Mouse (Mus musculus): ENCODE data around the gene E130309D02Rik.

Gene E130309D02Rik

GRCm38 (mm10) chr5:143314730-143315513 is at the start of gene E130309D02Rik:
Gene E130309D02Rik, minus strand, starts transcription at chr5:143315360.
- peak; percentile 75 for DNase-seq (ENCODE audit: low read depth, low spot score)

GRCm38 (mm10) chr5:143363678-143364615 is 48.8 kb upstream of the E130309D02Rik start:
- DNase-seq (ENCODE audit: low read depth, low spot score): no peak

GRCm38 (mm10) chr5:143361428-143361827 is 46.3 kb upstream of the E130309D02Rik start:
- DNase-seq (ENCODE audit: low read depth, low spot score): no peak

DNA sequence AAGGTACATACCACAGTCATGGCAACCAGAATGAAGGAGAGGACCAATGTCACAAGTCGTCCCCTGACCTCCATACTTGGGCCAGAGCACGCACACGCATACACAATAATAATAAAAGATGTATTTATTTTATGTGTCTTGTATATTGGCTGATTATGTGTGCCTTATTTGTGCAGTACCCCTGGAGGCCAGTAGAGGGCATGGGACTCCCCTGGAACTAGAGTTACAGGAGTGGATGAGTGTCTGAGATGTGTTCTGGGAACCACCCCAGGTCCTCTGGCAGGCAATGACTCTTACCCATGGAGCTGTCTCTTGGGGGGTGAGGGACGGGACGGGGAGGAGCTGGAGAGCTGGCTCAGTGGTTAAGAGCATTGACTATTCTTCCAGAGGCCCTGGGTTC is 44.8 kb upstream of the E130309D02Rik start:
- peak; percentile 27 for DNase-seq (ENCODE audit: low read depth, low spot score)

DNA sequence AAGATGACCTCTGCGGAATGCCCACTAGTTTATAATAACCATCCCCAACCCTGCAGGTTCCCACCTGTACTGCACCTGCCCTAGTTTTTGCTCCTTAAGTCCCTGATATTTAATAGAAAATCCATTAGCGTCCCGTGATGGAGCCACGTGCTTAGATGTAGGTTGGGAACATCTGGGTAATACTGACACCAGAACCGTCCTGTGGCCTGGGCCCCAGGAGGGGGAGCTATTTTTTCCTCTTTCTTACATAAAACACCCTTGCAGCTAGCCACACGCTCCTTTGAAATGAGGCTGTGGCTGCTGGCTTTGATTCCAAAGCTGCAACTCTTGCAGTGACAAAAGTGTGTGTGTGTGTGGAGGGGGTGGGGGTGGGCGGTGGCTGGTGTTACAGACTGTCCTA is 44.1 kb upstream of the E130309D02Rik start:
- DNase-seq (ENCODE audit: low read depth, low spot score): no peak

GRCm38 (mm10) chr5:143357564-143357963 is 42.4 kb upstream of the E130309D02Rik start:
- no peak for DNase-seq (ENCODE audit: low read depth, low spot score)

GRCm38 (mm10) chr5:143356686-143357388 is 41.7 kb upstream of the E130309D02Rik start, which contains the start of gene Grid2ip:
Gene Grid2ip, plus strand, starts transcription at chr5:143357338.
- DNase-seq (ENCODE audit: low read depth, low spot score): no peak

- DNase-seq (ENCODE audit: low read depth, low spot score): no peak
Measured at GRCm38 (mm10) chr5:143356017-143356416, 40.9 kb upstream of the E130309D02Rik start.

DNA sequence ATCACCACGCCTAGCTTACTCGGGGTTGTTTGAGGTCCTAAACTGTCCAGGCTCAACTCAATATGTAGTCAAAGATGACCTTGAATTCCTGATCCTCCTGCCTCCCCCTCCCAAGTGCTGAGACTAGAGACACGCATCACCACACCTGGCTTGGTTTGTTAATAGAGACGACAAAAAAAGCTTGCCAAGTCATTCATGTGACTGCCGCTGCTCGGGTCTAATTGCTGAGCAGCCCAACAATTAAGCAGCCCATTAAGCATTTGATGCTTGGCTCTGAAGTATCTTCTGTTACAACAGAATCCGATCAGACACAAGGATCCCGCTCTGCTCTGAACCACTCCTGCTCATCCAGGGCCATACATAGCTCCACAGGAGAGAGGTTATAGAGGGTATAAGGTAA is 31.2 kb upstream of the E130309D02Rik start:
- no peak for DNase-seq (ENCODE audit: low read depth, low spot score)

GRCm38 (mm10) chr5:143339603-143340002 is 24.4 kb upstream of the E130309D02Rik start:
- DNase-seq (ENCODE audit: low read depth, low spot score): no peak

- DNase-seq (ENCODE audit: low read depth, low spot score): no peak
Measured at GRCm38 (mm10) chr5:143336559-143336958, 21.4 kb upstream of the E130309D02Rik start.

DNA sequence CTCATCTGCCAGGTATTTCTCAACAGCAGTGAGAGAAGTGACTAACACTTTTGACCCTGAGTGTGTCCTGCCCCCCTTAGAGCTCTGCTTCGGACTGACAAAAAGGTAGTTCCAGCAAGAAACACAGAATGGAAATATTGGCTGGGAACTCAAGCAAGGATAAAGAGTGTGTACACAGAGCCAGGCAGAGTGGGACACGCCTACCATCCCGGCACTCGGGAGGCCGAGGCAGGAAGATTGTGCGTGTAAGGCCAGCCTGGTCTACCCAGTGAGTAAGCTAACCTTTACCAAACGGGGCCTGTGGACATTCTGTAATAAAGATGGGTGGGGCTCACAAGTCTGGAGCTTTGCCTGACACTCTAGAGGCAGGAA is 19.9 kb upstream of the E130309D02Rik start:
- no peak for DNase-seq (ENCODE audit: low read depth, low spot score)

GRCm38 (mm10) chr5:143334418-143335088 is 19.4 kb upstream of the E130309D02Rik start:
- no peak for DNase-seq (ENCODE audit: low read depth, low spot score)

- DNase-seq (ENCODE audit: low read depth, low spot score): no peak
Measured at GRCm38 (mm10) chr5:143333872-143334271, 18.7 kb upstream of the E130309D02Rik start.

DNA sequence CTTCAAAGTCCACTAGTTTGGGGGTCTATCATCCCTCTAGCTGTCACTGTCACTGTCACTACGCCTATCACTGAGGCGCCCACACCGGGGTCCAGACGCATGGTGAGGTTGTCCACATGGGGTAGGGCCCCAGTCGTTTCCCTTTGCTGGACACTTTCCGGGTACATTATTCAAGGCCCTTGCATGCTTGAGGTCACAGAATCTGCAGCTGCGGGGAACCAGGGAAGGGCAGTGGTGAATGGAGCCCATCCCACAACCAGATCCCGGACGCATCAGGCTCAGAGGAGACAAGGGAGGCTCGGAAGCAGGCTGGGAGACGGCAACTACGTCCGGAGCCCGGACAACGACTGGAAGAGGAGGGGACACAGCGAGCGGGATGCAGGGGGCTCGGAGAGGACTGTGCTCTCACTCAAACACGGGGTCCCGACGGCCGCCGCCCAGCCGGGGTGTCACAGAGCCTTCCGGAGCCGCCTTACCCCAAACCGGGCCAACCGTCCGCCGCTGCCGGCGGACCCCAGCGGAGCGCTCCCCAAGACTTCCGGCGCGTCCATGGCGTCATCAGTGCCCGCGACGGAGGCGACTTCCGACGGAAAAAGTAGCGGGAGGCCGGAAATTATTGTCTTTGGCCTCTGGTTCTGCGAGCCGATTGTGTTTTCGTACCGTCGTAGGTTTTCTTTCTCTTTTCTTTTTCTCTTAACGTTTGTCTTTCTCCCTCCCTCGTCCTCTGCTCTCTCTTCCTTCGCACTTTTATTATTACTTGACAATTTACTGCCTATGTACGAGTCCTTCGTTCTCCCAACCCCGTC is 13.7 kb upstream of the E130309D02Rik start, which contains the start of gene Zdhhc4:
Gene Zdhhc4, minus strand, starts transcription at position 567 of the 806 bp plus-strand sequence.
- peak; percentile 73 for DNase-seq (ENCODE audit: low read depth, low spot score)

GRCm38 (mm10) chr5:143317288-143317610 is 2.1 kb upstream of the E130309D02Rik start:
- no peak for DNase-seq (ENCODE audit: low read depth, low spot score)

GRCm38 (mm10) chr5:143316605-143317287 is 1.6 kb upstream of the E130309D02Rik start:
- DNase-seq (ENCODE audit: low read depth, low spot score): no peak

DNA sequence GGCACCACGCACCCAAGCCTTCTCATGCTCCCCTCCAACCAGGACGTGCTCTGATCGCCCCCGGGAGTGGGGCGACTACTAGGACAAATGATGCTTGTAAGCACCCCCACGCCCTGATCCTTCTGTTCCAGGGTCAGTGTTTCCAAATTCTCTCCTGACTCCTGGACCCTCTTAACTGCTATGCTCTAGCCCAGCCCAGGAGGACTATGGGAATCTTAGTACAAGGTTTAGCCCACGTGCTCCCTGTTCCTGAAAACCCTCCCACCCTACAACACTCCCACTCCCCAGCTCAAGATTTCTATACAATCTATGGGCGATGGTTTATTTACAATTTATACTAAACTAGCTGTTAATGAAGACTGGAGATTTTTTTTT is 341 bp upstream of the E130309D02Rik start:
- DNase-seq (ENCODE audit: low read depth, low spot score): no peak

DNA sequence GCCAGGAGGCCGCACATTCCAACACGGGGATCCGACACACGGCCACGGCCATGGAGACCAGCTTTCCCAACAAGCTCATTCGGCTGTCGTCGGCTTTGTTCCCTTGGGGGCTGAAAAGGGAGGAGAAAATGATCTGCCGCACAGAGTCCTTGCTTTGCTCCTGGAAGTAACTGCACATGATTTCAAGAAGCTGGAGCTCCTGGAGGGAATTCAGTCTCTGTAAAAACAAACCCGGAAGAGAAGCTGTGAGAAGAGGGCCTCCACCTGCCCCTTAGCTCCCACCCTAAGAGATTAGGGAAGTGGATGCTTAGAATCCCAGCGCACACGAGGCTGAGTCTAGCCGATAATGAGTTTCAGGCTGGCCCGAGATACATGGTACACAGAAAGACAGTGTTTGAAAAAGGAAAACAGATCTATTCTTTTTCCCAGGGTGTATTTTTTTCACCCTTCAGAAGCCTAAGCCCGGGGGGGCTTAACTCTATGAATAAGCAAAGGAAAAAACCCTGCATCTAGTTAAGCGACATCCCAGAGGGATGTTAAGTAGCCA is 904 bp downstream of the E130309D02Rik start:
- DNase-seq (ENCODE audit: low read depth, low spot score): no peak

DNA sequence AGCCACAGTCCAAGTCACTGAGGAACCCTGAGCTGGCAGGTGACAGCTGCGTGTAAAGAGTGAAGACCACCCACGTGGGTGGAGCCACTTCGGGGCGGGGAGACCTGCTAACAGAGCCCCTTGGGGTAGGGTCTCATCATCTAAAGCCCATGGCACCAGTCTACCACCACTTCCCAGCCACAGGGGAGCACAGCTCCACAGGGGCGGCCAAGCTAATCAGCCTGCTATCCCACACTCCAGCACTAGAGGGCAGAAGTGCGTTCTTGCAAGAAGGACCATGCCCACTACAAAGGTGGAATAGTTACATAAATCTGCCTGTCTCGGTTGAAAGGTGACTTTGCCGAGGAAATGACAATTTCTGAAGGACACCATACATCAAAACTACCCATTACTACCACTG is 3.3 kb downstream of the E130309D02Rik start:
- DNase-seq (ENCODE audit: low read depth, low spot score): peak; percentile 79
